Mouse (Mus musculus) cerebellum, adult 11-12 months (tissue): ENCODE measurements around the gene Cdk5rap1.

Experiments used
- DNase-seq: peaks from one replicate; pipeline ENCODE4 v3.0.0; 2022

Cdk5rap1 gene

GRCm38 (mm10) chr2:154372842-154373500 is at the start of gene Cdk5rap1:
Gene Cdk5rap1 (minus strand): TSS chr2:154373010.
- DNase-seq = no peak

- DNase-seq = no peak
These were observed 49.4 kb upstream of the Cdk5rap1 start for GRCm38 (mm10) chr2:154422181-154422580.

DNA sequence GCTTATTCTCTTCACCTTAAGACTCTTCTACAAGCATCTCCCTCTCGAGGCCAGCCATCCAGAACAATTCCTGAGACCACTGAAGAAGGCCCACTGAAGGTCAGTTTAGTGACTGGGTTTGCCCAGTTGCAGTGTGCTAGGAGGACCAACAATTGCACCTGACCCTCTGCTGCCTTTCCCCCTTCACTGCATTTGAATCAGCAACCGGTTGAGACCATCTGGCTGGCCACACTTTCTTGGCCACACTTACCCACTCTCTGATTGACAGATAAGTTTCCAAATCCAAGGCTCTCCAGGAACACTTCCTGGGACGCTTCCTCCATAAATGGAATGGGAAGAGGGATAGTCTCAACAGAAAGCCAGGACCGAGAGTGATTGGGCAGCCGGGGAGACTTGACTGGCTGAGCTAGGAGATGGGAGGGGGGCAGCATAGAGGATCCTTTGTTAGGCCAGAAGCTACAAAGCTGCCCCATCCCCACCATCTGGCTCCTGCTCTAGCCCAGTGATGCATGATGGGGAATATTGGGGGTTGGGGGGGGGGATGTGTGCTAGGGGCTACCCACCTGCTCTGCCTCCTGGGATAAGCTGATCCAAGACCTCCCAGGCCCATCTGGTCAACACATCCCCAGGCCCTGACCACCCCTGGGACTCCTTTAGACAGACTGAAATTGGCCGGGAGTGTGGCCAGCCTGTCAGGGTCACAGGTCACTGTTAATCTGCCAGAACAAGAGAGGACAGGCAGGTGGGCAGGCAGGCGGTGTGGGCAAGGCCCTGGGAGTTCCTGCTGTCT is 48.3 kb upstream of the Cdk5rap1 start:
- peak; percentile 77 for DNase-seq

GRCm38 (mm10) chr2:154419631-154420515 is 47.1 kb upstream of the Cdk5rap1 start:
- no peak for DNase-seq

- DNase-seq = no peak
These were observed 45.2 kb upstream of the Cdk5rap1 start for GRCm38 (mm10) chr2:154418001-154418400.

- peak; percentile 48 for DNase-seq
These were observed 44.3 kb upstream of the Cdk5rap1 start for GRCm38 (mm10) chr2:154417107-154417506.

GRCm38 (mm10) chr2:154412018-154412666 is 39.3 kb upstream of the Cdk5rap1 start:
- no peak for DNase-seq

- DNase-seq = no peak
These were observed 37.5 kb upstream of the Cdk5rap1 start for GRCm38 (mm10) chr2:154410355-154410754.

- peak; percentile 80 for DNase-seq
These were observed 35.0 kb upstream of the Cdk5rap1 start, which contains the start of gene Snta1 for GRCm38 (mm10) chr2:154407643-154408445. Gene Snta1 (minus strand): TSS chr2:154408099.

- DNase-seq = no peak
These were observed 34.3 kb upstream of the Cdk5rap1 start for GRCm38 (mm10) chr2:154407063-154407642.

DNA sequence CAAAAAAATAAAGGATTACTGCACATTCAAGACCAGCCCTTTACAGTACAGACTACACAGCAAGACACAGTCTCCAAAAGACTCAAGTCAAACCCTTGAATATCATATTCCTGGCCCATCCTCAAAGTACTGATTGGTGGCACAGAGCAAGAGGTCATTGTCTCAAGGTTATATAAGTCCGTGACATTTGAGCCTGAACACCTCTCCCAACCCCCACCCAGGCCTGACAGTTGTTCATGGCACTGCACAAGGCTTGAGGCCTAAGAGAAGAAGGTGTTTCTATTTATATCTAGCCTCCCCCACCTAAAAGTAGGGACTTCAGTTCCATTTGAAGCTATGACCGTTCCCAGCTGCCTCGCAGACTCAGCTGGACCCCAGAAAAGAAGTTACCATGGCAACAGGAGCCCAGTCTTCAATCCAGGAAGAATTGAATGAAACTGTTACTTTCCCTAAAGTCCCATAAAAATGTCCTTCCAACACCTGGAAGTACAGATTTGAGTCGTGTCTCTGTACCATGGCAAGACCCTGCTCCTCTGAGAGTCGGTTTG is 32.7 kb upstream of the Cdk5rap1 start:
- DNase-seq = no peak

- DNase-seq = no peak
These were observed 30.0 kb upstream of the Cdk5rap1 start for GRCm38 (mm10) chr2:154402811-154403210.

DNA sequence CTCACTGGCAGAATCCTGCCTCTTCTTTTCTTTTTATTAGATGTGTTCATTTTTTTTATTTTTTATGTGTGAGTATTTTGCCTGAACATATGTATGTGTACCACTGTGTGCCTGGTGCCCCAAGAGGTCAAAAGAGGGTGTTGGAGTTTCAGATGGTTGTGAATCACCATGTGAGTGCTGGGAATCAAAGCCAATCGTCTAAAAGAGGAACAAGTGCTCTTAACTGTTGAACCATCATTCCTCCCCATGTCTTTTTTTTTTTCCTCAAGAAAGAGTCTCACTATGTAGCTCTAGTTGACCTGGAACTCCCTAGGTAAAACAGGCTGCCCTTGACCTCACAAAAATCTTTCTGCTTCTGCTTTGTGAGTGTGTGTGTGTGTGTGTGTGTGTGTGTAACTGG is 29.2 kb upstream of the Cdk5rap1 start:
- DNase-seq = no peak

DNA sequence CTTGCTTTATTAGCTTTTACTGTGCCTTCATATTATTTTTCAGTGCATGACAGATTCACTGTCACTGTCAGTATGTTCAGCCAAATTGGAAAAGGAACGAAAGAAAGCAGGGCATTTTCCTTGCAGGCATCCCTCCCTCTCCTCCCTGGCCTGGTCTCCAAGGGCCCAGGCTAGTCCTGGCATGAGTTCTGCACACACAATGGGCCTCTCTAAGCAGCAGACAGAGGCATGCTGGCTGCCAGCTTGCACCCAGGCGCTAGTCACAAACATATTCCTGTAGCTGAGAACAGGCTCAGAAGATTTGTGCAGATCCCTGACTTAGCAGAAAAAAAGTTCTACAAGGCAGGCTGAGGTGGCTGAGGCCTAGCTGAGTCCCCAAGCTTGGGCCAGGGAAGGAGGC is 26.5 kb upstream of the Cdk5rap1 start:
- DNase-seq = peak; percentile 39

- DNase-seq = no peak
These were observed 25.5 kb upstream of the Cdk5rap1 start for GRCm38 (mm10) chr2:154398267-154398666.

GRCm38 (mm10) chr2:154396529-154396928 is 23.7 kb upstream of the Cdk5rap1 start:
- DNase-seq = no peak

- peak; percentile 64 for DNase-seq
These were observed 21.8 kb upstream of the Cdk5rap1 start for GRCm38 (mm10) chr2:154394602-154395001.

DNA sequence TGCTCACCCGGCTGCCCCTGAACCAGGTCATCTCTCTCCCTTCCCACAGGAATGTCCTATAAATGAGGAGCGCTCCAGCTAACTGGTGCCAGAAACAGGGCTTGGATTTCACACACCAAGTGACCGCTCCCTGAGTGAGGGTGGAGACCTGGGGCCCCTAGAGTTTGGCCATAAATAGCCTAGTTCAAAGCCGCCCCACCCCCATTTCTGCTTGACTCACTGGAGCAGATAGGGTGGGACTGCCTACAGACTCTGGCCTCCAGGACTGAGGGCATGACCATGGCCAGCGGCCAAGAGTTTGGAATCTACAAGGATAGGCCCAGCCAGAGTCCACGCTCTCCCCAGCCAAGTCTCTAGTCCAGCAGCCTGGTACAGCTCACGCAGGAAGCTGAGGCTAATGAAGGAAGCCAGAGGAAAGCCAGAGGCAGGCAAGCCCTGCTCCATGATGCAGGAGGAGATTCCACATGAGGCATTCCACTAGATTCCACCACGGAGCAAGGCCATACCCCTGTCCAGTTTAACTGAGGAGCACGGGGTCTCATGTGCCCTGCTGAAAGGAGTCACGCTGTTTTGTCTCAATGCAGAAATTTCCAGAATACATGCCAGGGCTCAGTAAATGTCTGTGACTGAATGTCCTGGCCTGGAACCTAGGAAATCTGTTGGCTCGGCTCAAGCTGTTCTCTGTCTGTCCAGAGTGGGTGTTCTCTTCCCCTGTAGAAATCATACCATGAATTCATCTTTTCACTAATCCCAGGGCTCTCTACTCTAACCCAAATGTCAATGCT is 17.6 kb upstream of the Cdk5rap1 start:
- peak; percentile 45 for DNase-seq

- DNase-seq = no peak
These were observed 6.3 kb upstream of the Cdk5rap1 start for GRCm38 (mm10) chr2:154379103-154379502.
